Mouse (Mus musculus) limb, embryonic 10.5 days (tissue): Measurements from ENCODE around the gene Shox2. TPM values are rescaled to one million over a fixed set of nuclear protein-coding genes. Genes with fewer than 3 reads are reported as not detected.

Source experiments
- polyA plus RNA-seq: library from polyadenylated mRNA; unstranded; fragments of >200 nt; fragmentation: Nextera tagmentation; extraction: Ambion mirVana; gene quantifications from 2 replicates; pipeline ENCODE4 v1.2.1, GENCODE M21; 2016

Shox2 gene
- polyA plus RNA-seq, 1 experiment from 2014 or later = 131 TPM

Other genes with a start within 250 kb of the Shox2 start
- 54.6 and 54.7 TPM in 2 replicates for gene Rsrc1, start 381 bp downstream of the Shox2 start, polyA plus RNA-seq